Mouse (Mus musculus): ENCODE measurements at regions not wholly inside any gene's neighbourhood (a gene's known extent, or its start where the extent isn't known, plus 50 kb on each side); places are given as distances from the start of the nearest gene placed in this dataset.

GRCm38 (mm10) chr13:51919171-51919793 lies 72.8 kb downstream of the Gadd45g start:
- H3K4me2 ChIP-seq (ENCODE audit: low read depth) = no peak overlapping the region
- 17% methylated on average over 14 of the region's 14 CpGs for WGBS
- DNase-seq = no peak

GRCm38 (mm10) chr13:51919937-51920336 lies 73.5 kb downstream of the Gadd45g start:
- Histone ChIP-seq H3K4me1 (ENCODE audit: insufficient read depth) (peaks cover 26% of the 10 kb centered on the region), H3K27me3 (ENCODE audit: insufficient read depth, low read length) (no peaks in the 10 kb centered on the region), H3K9me3 (ENCODE audit: low read length) (no peaks in the 10 kb centered on the region), H3K9ac (no peak overlapping the region), H3K36me3 (ENCODE audit: insufficient read depth) (no peaks in the 10 kb centered on the region), H3K4me2 (ENCODE audit: low read depth) (no peak overlapping the region), H3K27ac (ENCODE audit: low read depth, low read length) (0 out of 2 replicates have a peak overlapping the region, but pooled peaks have one; percentile 2), H3K4me3 (ENCODE audit: low read depth, low read length) (no peak overlapping the region)
- no peak for TF ChIP-seq CTCF (IDR thresholded peaks at IDR 0.05; ENCODE audit: low read depth)
- ATAC-seq = no peak
- DNase-seq = no peak
- WGBS = 32% methylated on average over 3 of the region's 3 CpGs

More at GRCm38 (mm10) chr13:51919171-51919793, 72.8 kb downstream of the Gadd45g start:
- no peaks in the 10 kb centered on the region for H3K27me3 ChIP-seq (ENCODE audit: insufficient read depth, low read length)
- H3K27ac ChIP-seq (ENCODE audit: low read depth, low read length) = no peak overlapping the region
- TF ChIP-seq CTCF (IDR thresholded peaks at IDR 0.05; ENCODE audit: low read depth) = no peak
- ATAC-seq = no peak
- no peaks in the 10 kb centered on the region for H3K9me3 ChIP-seq (ENCODE audit: low read length)
- H3K9ac ChIP-seq = 0 out of 2 replicates have a peak overlapping the region, but pooled peaks have one; percentile 10
- H3K4me1 ChIP-seq (ENCODE audit: insufficient read depth) = peaks cover 26% of the 10 kb centered on the region
- H3K36me3 ChIP-seq (ENCODE audit: insufficient read depth) = no peaks in the 10 kb centered on the region
- H3K4me3 ChIP-seq (ENCODE audit: low read depth, low read length) = no peak overlapping the region

GRCm38 (mm10) chr13:51920511-51921351 lies 74.3 kb downstream of the Gadd45g start:
- WGBS = 9% methylated on average over 15 of the region's 15 CpGs
- DNase-seq = peak; percentile 59
- no peak overlapping the region for H3K4me2 ChIP-seq (ENCODE audit: low read depth)
- no peak overlapping the region for H3K9ac ChIP-seq
- H3K36me3 ChIP-seq (ENCODE audit: insufficient read depth) = no peaks in the 10 kb centered on the region
- peak; percentile 15; the same call in 1 of the 2 replicates for TF ChIP-seq CTCF (IDR thresholded peaks at IDR 0.05; ENCODE audit: low read depth)
- peak overlapping the region; percentile 3; the same call in 1 of the 2 replicates for H3K27ac ChIP-seq (ENCODE audit: low read depth, low read length)
- no peaks in the 10 kb centered on the region for H3K9me3 ChIP-seq (ENCODE audit: low read length)
- peak; percentile 67 for ATAC-seq
- no peaks in the 10 kb centered on the region for H3K27me3 ChIP-seq (ENCODE audit: insufficient read depth, low read length)
- peaks cover 26% of the 10 kb centered on the region for H3K4me1 ChIP-seq (ENCODE audit: insufficient read depth)
- H3K4me3 ChIP-seq (ENCODE audit: low read depth, low read length) = no peak overlapping the region

DNA sequence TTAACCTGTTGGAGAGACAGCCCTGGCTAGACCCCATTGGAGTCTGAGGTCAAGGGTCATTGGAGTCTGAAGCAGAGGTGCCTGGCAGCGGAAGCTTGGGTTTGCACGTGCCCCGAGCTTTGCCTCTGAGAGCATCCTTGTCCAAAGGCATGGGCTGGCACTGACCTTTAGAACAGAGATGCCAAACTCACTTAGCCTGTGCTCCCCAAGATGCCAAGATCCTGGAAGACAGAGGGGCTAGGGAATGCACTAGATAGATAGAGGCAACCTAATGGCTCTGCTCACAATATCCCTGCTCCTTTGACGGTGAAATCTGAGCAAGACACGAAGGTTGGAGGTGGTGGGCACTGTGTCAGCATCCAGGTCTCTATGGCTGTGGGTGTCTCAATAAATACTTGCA lies 75.1 kb downstream of the Gadd45g start:
- H3K4me3 ChIP-seq (ENCODE audit: low read depth, low read length) = no peak overlapping the region
- no peaks in the 10 kb centered on the region for H3K9me3 ChIP-seq (ENCODE audit: low read length)
- ATAC-seq = no peak
- DNase-seq = no peak
- no peaks in the 10 kb centered on the region for H3K36me3 ChIP-seq (ENCODE audit: insufficient read depth)
- H3K27ac ChIP-seq (ENCODE audit: low read depth, low read length) = no peak overlapping the region
- WGBS = 25% methylated on average over 5 of the region's 5 CpGs
- peaks cover 26% of the 10 kb centered on the region for H3K4me1 ChIP-seq (ENCODE audit: insufficient read depth)
- no peak for TF ChIP-seq CTCF (IDR thresholded peaks at IDR 0.05; ENCODE audit: low read depth)
- no peak overlapping the region for H3K4me2 ChIP-seq (ENCODE audit: low read depth)
- no peak overlapping the region for H3K9ac ChIP-seq
- no peaks in the 10 kb centered on the region for H3K27me3 ChIP-seq (ENCODE audit: insufficient read depth, low read length)

- ATAC-seq (no peak), DNase-seq (no peak)
- no peak for TF ChIP-seq CTCF (IDR thresholded peaks at IDR 0.05; ENCODE audit: low read depth)
- H3K27me3 ChIP-seq (ENCODE audit: insufficient read depth, low read length) = no peaks in the 10 kb centered on the region
- H3K27ac ChIP-seq (ENCODE audit: low read depth, low read length) = no peak overlapping the region
- H3K4me2 ChIP-seq (ENCODE audit: low read depth) = no peak overlapping the region
- H3K36me3 ChIP-seq (ENCODE audit: insufficient read depth) = no peaks in the 10 kb centered on the region
- 57% methylated on average over 10 of the region's 10 CpGs for WGBS
- no peak overlapping the region for H3K4me3 ChIP-seq (ENCODE audit: low read depth, low read length)
- no peak overlapping the region for H3K9ac ChIP-seq
- no peaks in the 10 kb centered on the region for H3K9me3 ChIP-seq (ENCODE audit: low read length)
- peaks cover 13% of the 10 kb centered on the region; the same call in 1 of the 2 replicates for H3K4me1 ChIP-seq (ENCODE audit: insufficient read depth)
Observed at GRCm38 (mm10) chr13:51926764-51927163, 80.3 kb downstream of the Gadd45g start.

DNA sequence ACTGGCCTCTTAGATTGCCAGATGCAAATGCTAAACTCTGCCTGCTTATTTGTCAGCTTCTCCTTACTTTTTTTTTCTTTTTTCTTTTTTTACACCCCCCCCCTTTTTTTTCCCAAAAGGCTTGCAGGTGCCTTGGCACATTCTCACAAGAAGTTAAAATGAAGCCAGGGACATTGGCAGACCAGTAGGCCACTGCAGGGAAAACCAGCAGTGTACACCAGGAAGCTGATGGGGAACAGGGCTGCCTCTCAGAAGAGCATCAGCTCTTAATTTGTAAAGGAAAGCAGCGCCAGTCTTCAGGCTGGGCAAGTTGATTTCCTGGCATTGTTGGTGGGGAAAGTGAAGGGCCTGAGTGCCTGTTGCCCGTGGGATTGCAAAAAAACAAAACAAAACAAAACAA lies 83.3 kb downstream of the Gadd45g start:
- Histone ChIP-seq H3K27me3 (ENCODE audit: insufficient read depth, low read length) (no peaks in the 10 kb centered on the region), H3K4me3 (ENCODE audit: low read depth, low read length) (no peak overlapping the region), H3K4me2 (ENCODE audit: low read depth) (no peak overlapping the region), H3K36me3 (ENCODE audit: insufficient read depth) (no peaks in the 10 kb centered on the region), H3K4me1 (ENCODE audit: insufficient read depth) (peaks cover 13% of the 10 kb centered on the region; the same call in 1 of the 2 replicates), H3K9me3 (ENCODE audit: low read length) (no peaks in the 10 kb centered on the region), H3K9ac (no peak overlapping the region), H3K27ac (ENCODE audit: low read depth, low read length) (no peak overlapping the region)
- no peak for TF ChIP-seq CTCF (IDR thresholded peaks at IDR 0.05; ENCODE audit: low read depth)
- WGBS = 30% methylated on average over 2 of the region's 2 CpGs
- DNase-seq (peak; percentile 33), ATAC-seq (no peak)

DNA sequence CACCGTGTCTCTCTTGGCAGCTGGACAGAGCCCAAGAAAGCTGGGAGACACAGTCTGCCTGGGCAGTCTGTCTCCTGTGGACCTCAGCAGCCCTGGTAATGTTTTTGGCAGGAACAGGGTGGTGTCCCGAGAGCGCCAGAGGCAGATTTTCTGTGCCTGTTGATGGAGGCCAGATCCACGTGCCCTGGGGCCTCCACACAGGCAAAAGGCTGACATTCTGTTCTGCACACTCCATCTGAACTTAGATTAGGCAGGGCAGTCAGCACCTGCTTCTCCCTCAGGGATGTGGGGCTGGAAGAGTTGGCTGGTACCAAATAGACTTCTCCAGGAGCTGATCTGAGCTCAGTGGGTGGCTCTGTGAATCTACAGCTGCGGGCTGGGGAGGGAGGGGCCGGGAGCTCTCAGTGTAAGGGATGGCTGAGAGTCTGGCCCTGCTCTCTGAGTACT lies 83.8 kb downstream of the Gadd45g start:
- Histone ChIP-seq H3K4me2 (ENCODE audit: low read depth) (no peak overlapping the region), H3K4me3 (ENCODE audit: low read depth, low read length) (no peak overlapping the region), H3K4me1 (ENCODE audit: insufficient read depth) (peaks cover 13% of the 10 kb centered on the region; the same call in 1 of the 2 replicates), H3K27me3 (ENCODE audit: insufficient read depth, low read length) (no peaks in the 10 kb centered on the region), H3K9ac (no peak overlapping the region), H3K36me3 (ENCODE audit: insufficient read depth) (no peaks in the 10 kb centered on the region), H3K9me3 (ENCODE audit: low read length) (no peaks in the 10 kb centered on the region), H3K27ac (ENCODE audit: low read depth, low read length) (no peak overlapping the region)
- DNase-seq (peak; percentile 59), ATAC-seq (peak; percentile 67)
- no peak for TF ChIP-seq CTCF (IDR thresholded peaks at IDR 0.05; ENCODE audit: low read depth)
- 19% methylated on average over 6 of the region's 6 CpGs for WGBS
